Mouse (Mus musculus) hematopoietic stem cell, adult 5-6 weeks (primary cell): ENCODE results near the gene Syde2. TPM values are rescaled to one million over a fixed set of nuclear protein-coding genes. Genes with fewer than 3 reads are reported as not detected.

Source experiments
- ATAC-seq, 2 experiments: fragments of 125-278 bp in 1 of 2; replicated peaks in 1 of 2; 2 replicates each; pipeline ENCODE4 v1.8.0; 2016 to 2017; ENCODE audit warnings: inconsistent platforms in 2 of 2, mild to moderate bottlenecking in 2 of 2, moderate number of reproducible peaks in 2 of 2, low read depth in 1 of 2, moderate TSS enrichment in 1 of 2; ENCODE audit not compliant: low FRiP score in 2 of 2, poor library complexity in 2 of 2, severe bottlenecking in 2 of 2, insufficient read depth in 1 of 2, low TSS enrichment in 1 of 2
- total RNA-seq: library from RNA; stranded (forward); fragments of 172-1452, 232-1000 nt; gene quantifications from 2 replicates; pipeline ENCODE4 v1.2.3, GENCODE M21; 2017

Gene Syde2
- total RNA-seq, 1 experiment from 2014 or later: 22.6 TPM

DNA sequence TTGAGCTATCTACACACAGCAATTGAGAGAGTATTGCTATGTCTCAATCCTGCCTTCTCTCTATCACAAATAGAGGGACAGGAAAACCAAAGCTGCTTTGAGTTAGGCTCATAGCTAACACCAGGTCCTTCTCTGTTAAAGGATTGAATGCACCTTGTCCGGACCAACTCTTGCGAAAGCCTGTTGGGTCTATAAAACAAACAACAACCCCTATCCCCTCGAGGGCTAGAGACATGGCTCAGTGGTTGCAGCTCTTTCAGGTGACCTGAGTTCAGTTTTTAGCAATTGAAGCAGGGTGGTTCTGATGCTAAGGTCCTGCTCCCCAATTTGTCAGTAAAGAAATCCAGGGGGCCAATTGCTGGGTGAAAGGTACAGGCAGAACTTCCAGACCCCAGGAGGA is 41.6 kb downstream of the Syde2 start:
- ATAC-seq: no peak

DNA sequence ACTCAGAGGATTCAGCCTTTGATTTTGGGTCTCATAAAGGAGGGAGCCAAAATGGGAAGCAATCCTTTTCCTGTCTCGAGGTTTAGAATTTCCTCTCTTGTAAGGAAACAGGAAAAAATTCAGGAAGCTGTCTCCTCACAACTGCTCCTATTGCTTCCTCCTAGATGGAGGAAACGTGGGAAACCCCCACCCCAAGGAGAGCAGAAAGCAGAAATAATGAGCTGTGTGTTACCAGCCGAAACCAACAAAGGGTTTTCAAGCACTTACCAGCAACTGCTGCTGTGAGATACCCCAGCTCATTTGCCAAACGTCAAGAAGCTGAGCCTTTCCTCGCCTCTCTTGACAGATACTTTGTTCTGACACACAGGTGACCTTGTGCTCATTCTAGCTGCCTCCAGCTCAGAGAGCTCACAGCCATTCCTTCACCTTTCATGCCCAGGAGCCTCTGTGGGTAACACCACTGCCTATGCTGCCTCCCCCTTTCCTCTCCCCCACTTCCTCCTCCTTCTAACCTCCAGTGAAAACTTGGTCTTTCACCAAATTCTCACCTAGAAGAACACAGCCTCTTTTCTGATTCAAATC is 42.7 kb downstream of the Syde2 start:
- ATAC-seq: peak; percentile 32 to 38; a peak in 2 of 4 replicates

DNA sequence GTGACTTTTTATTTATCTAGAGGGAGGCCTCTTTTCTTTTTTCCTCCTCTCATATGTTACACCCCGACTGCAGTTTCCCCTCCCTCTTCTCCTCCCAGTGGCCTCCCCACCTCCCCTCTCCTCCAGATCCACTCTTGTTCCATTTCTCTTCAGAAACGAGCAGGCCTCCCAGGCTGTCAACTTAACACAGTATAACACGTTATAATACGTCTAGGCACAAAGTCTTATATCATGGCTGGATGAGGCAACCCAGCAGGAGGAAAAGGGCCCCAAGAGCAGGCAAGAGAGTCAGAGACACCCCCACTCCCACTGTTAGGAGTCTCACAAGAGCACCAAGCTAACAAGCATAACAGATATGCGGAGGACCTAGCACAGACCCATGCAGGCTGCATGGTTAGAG is 45.3 kb downstream of the Syde2 start:
- ATAC-seq: no peak

- ATAC-seq: no peak
Observed at GRCm38 (mm10) chr3:146037906-146038305, 50.2 kb downstream of the Syde2 start.

DNA sequence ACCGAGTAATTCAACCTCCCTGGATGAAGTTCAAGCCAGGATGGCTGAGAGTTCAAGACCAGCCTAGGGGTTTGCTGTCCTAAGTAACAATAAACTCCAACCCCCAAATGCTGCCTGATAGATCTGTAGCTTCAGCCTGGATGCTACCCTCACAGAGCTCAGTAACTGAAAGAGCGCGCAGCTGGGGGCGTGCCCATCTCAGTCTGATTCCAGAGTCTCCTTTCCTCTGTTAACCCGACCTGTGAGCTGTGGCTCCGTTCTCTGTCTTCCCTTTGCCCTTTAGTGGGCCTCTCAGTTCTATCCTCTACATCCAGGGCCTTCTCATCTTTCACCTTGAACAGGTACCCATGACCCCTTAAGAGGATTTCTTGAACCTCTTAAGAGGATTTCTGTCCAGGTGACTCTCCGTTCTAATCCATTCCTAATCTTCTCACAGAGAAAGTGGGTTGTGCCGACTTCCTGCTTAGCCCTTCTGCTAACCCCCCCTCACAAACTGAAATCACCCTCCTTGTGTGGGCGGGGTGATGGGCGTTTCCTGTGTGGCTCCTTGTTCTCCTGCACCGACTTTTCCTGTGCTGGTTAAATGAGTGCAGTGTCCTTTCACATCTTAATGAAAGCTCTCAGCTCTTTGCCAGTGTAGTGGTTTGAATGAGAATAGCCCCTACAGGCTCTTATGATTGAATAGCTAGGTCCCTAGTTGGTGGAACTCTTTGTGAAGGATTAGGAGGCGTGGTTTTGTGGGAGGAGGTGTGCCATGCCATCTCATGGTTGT is 51.6 kb downstream of the Syde2 start:
- ATAC-seq: peak; percentile 49 to 60

- no peak for ATAC-seq
Observed at GRCm38 (mm10) chr3:146041382-146041781, 53.7 kb downstream of the Syde2 start.

DNA sequence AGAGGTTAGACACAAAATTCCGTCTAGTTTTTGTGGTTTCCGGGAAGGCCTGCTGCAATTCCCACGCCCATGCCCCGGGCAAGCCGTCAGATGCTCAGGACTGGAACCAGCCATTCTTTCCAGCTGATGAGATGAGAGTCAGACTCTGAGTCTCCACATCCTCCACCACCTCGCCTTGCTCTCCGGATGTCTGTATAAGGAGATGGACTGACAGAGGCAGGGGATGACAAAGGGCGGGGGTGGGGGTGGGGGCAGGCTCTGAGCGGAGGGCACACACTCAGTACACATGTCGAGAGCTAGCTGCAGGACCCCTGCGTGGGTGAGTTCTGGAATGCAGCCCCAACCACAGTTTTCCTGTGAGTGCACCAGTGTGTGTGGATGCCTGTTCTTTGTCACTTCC is 57.3 kb downstream of the Syde2 start:
- ATAC-seq: peak; percentile 35 to 42; a peak in 2 of 4 replicates

- no peak for ATAC-seq
Observed at GRCm38 (mm10) chr3:146046076-146046475, 58.4 kb downstream of the Syde2 start.

- peak; percentile 66 to 75 for ATAC-seq
Observed at GRCm38 (mm10) chr3:146047704-146048207, 60.1 kb downstream of the Syde2 start.

- no peak for ATAC-seq
Observed at GRCm38 (mm10) chr3:146049951-146050350, 62.3 kb downstream of the Syde2 start.

GRCm38 (mm10) chr3:146051277-146052007 is 63.8 kb downstream of the Syde2 start:
- no peak for ATAC-seq

DNA sequence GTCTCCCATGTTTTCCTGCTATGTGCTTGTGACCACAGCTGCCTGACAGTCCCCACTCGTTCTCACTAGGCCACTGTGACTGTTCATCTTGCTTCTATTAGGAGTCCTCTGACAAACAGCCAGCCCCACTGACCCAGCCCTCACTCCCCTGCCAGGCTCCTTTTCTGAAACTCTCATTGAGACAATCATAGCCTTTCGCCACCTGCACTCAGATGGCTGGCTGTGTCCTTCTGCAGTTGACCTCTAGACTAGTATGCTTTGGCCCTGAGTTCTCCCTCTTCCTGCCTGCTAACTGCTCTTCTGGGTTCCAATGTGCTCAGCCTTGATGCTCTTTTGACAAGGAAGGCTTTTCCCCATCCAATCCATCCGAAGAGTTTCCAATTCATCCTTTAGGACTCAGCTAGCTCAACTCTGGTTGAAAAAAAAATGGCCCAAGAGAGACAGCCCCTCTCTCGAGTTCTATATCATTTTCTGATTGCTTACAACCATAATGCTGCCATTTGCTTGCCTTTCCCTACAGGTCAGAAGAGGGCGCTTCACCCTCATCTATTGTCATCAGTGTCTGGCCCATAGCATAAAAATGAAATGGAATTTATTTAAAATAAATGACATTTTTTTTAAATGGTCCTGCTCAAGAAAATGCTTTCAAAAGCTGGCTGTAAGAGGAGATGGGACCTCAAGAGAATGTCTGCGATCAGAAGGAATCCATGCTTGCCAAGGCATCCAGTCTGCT is 65.6 kb downstream of the Syde2 start:
- ATAC-seq: no peak

DNA sequence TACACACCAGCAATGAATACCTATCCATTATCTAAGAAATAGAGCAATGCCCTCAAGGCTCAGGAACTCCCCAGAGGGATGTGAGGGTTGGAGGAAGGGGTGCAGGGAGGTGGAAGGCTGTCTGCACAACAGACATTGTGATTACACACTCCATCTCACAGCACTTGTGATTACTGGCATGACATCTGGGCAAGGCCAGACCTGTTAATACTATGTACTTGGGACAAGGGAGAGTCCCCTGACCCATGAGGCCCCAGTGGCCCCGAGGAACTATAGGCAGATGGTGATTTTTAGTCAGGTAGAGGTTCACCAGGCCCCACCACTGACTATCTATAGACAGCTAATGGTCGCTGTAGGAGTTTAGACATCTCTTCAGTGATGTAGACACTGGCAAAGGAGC is 66.2 kb downstream of the Syde2 start:
- ATAC-seq: no peak

GRCm38 (mm10) chr3:146057131-146057530 is 69.5 kb downstream of the Syde2 start:
- ATAC-seq: no peak

GRCm38 (mm10) chr3:146058263-146058662 is 70.6 kb downstream of the Syde2 start:
- ATAC-seq: peak in 1 of 2 experiments; percentile 76; a peak in 1 of 4 replicates

DNA sequence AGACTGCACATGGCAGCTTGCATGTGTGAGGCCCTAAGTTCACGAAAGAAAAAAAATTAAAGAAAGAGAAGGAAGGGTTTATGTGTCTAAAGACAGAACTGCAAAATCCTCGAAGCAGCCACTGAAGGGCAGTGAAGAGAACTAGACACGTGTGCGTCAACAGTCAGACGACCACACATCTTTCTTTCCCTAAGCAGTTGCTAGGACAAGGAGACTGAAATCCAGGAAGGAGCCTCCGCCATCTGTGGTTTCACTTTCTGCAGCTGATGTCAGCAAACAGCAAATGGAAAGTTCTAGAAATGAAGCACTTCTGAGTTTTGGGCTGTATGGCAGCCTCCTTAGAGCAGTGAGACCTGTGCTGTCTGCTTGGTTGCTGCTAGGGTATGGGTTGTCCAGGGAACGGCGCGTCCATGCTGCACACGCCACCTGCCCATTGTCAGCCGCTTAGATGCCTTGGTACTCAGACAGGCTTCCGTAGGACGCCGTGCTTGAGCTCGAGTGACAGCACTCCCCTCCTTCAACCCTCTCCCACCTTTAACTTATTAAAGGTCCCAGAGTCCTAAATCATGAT is 71.8 kb downstream of the Syde2 start:
- no peak for ATAC-seq

DNA sequence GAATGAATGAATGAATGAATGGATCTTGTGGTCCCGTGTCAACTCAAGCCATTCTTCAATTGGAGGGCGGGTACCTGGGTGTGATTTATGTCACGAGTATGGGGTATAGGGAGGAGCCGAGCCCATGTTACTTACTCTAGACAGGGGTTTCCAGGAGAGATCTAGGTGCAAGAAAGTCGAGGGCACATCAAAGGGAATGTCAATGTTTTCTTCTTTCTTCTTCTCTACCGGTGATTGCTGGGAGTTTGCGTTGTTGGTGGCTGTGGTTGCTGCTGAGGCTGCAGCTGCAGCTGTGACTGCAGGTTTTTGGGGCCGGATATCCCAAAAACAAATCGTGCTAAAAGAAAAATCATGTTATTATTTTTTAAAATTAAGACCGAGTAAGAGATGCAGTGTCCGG is 75.5 kb downstream of the Syde2 start:
- ATAC-seq: no peak
